In the genomic region with DNA sequence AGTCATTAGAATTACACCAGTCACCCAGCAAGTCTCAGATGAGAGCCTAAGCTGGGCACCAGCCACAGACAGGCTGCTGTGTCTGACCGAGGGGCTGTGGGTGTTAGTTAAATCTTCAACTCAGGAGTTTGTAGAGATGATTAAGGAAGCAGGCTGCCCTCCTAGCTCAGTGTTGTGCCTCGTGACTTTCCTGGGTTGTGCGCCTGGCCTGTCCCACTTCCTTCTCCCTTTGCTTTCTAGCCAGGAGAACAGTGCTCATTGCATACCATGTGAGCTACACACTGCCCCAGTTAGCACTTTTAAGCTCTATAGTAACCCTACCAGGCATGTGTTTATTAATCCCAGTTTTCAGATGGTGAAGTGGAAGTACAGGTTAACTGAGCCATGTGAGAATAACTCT, we compare ENCODE assay signal across 22 mouse cellular contexts. TPM values are rescaled to one million over a fixed set of nuclear protein-coding genes. Genes with fewer than 3 reads are reported as not detected.
A peak's percentile ranks its signal among the peaks of the same experiment; 100 is the strongest.
DNase-seq lines count a peak whose midpoint lies in the region; ATAC-seq and TF ChIP-seq lines count a peak whose summit lies in the region.
"Had no signal": no experiment of that assay in that cellular context is flagged by ENCODE, and none has a peak within 500 bp of the region (broad histone marks: within the 10 kb centered on the region; RNA-seq: fewer than 3 reads in every experiment).

No protein-coding gene starts in this region.

- no peak overlapping the region for H3K4me2 ChIP-seq in liver, embryonic 12.5 days
- no peak overlapping the region for H3K4me2 ChIP-seq in lung, postnatal 0 days (replicated peaks; ENCODE audit: low read depth, low read length)
- H3K4me2 ChIP-seq: embryonic facial prominence, embryonic 13.5 days; forebrain, embryonic 12.5 days; heart, embryonic 12.5 days; hindbrain, embryonic 15.5 days had no signal

- no peak for TF ChIP-seq POLR2A in liver, adult 2 months (IDR thresholded peaks at IDR 0.05; ENCODE audit: extremely low read depth, insufficient read depth, low read length)

- no peaks in the 10 kb centered on the region for H3K27me3 ChIP-seq in liver, adult 2 months (ENCODE audit: control insufficient read depth, insufficient read depth, low read length)
- H3K27me3 ChIP-seq in liver, embryonic 12.5 days (replicated peaks) = peaks cover 6% of the 10 kb centered on the region; the same call in 1 of the 2 replicates
- H3K27me3 ChIP-seq in lung, postnatal 0 days (replicated peaks; ENCODE audit: insufficient read depth, low read length) = no peaks in the 10 kb centered on the region
- H3K27me3 ChIP-seq: embryonic facial prominence, embryonic 13.5 days; forebrain, embryonic 12.5 days; heart, embryonic 12.5 days; hindbrain, embryonic 15.5 days had no signal

- intact Hi-C loops in heart, postnatal 36 days (cut with DNase I) = no loop called here

- no peaks in the 10 kb centered on the region for H3K79me2 ChIP-seq in liver, adult 2 months (ENCODE audit: control insufficient read depth, insufficient read depth, low read length)
- no peaks in the 10 kb centered on the region for H3K79me2 ChIP-seq in macrophage (ENCODE audit: inconsistent target)

- no peaks in the 10 kb centered on the region for H3K9me3 ChIP-seq in liver, embryonic 12.5 days (replicated peaks)
- H3K9me3 ChIP-seq in lung, postnatal 0 days (ENCODE audit: low read length) = no peaks in the 10 kb centered on the region
- H3K9me3 ChIP-seq: embryonic facial prominence, embryonic 13.5 days; forebrain, embryonic 12.5 days; heart, embryonic 12.5 days; hindbrain, embryonic 15.5 days had no signal

- 89% methylated on average over 3 of the region's 3 CpGs for WGBS in liver, adult 2 months
- WGBS in liver, embryonic 12.5 days (ENCODE audit: insufficient replicate concordance) = 45% methylated on average over 3 of the region's 3 CpGs
- WGBS in lung, postnatal 0 days = 67% methylated on average over 3 of the region's 3 CpGs
- WGBS in macrophage (ENCODE audit: missing documents) = 16% methylated on average over 3 of the region's 3 CpGs

- no peak overlapping the region for H3K4me3 ChIP-seq in liver, adult 2 months (ENCODE audit: insufficient read depth, low read depth, low read length)
- no peak overlapping the region for H3K4me3 ChIP-seq in liver, embryonic 12.5 days
- no peak overlapping the region for H3K4me3 ChIP-seq in lung, postnatal 0 days (ENCODE audit: low read depth, low read length)
- no peak overlapping the region for H3K4me3 ChIP-seq in macrophage (ENCODE audit: inconsistent target)
- H3K4me3 ChIP-seq: embryonic facial prominence, embryonic 13.5 days; forebrain, embryonic 12.5 days; heart, adult 2 months; heart, embryonic 12.5 days; hindbrain, embryonic 15.5 days had no signal

- H3K4me1 ChIP-seq in liver, adult 2 months (ENCODE audit: control insufficient read depth, insufficient read depth, low read length) = no peaks in the 10 kb centered on the region
- H3K4me1 ChIP-seq in liver, embryonic 12.5 days = no peaks in the 10 kb centered on the region
- H3K4me1 ChIP-seq in lung, postnatal 0 days (ENCODE audit: insufficient read depth, low read depth, low read length) = no peaks in the 10 kb centered on the region; the same call in 1 of the 2 replicates
- H3K4me1 ChIP-seq: embryonic facial prominence, embryonic 13.5 days; forebrain, embryonic 12.5 days; heart, embryonic 12.5 days; hindbrain, embryonic 15.5 days had no signal

- no peaks in the 10 kb centered on the region for H3K36me3 ChIP-seq in liver, adult 2 months (ENCODE audit: control insufficient read depth, insufficient read depth, low read length)
- no peaks in the 10 kb centered on the region for H3K36me3 ChIP-seq in liver, embryonic 12.5 days
- H3K36me3 ChIP-seq in lung, postnatal 0 days (ENCODE audit: insufficient read depth, low read length) = no peaks in the 10 kb centered on the region
- H3K36me3 ChIP-seq in macrophage (ENCODE audit: inconsistent target) = no peaks in the 10 kb centered on the region
- H3K36me3 ChIP-seq: embryonic facial prominence, embryonic 13.5 days; forebrain, embryonic 12.5 days; heart, embryonic 12.5 days; hindbrain, embryonic 15.5 days had no signal

- ATAC-seq in liver, embryonic 12.5 days = no peak
- ATAC-seq in lung, postnatal 0 days = 0 out of 2 replicates have a peak, but pooled peaks have one; percentile 12
- ATAC-seq in common myeloid progenitor, adult 5-6 weeks (replicated peaks; ENCODE audit: low read depth, poor library complexity, severe bottlenecking) = 0 out of 2 replicates have a peak, but pooled peaks have one; percentile 15
- ATAC-seq: forebrain, postnatal 0 days had no signal

- H3K27ac ChIP-seq in liver, adult 2 months (replicated peaks; ENCODE audit: insufficient read depth, low read depth, low read length) = no peak overlapping the region
- no peak overlapping the region for H3K27ac ChIP-seq in liver, embryonic 12.5 days
- H3K27ac ChIP-seq in lung, postnatal 0 days (ENCODE audit: low read length) = no peak overlapping the region
- H3K27ac ChIP-seq in macrophage = peak overlapping the region; percentile 92
- H3K27ac ChIP-seq: embryonic facial prominence, embryonic 13.5 days; forebrain, embryonic 12.5 days; heart, adult 2 months; hindbrain, embryonic 15.5 days had no signal

- peak; percentile 39 for DNase-seq in liver, adult 2 months (ENCODE audit: extremely low read depth, low read depth, low spot score)
- no peak for DNase-seq in lung, postnatal 0 days (ENCODE audit: low spot score)
- DNase-seq in lung, postnatal 25 days (ENCODE audit: low spot score) = no peak
- no peak for DNase-seq in heart, postnatal 36 days
- DNase-seq: adrenal gland, adult 2 months; adrenal gland, postnatal 25 days; cerebellum, adult 11-12 months; cerebellum, adult 9-10 months; cerebellum, postnatal 25 days; forebrain, postnatal 0 days; gastrocnemius, postnatal 36 days; heart, adult 2 months had no signal

- no peak for TF ChIP-seq EP300 in lung, postnatal 0 days (IDR thresholded peaks at IDR 0.05)

- no peak for TF ChIP-seq CTCF in liver, adult 2 months (IDR thresholded peaks at IDR 0.05; ENCODE audit: low read depth, low read length)
- TF ChIP-seq CTCF in lung, postnatal 0 days (IDR thresholded peaks at IDR 0.05) = no peak

- no peak overlapping the region for H3K9ac ChIP-seq in liver, adult 2 months (ENCODE audit: low read depth, low read length)
- no peak overlapping the region for H3K9ac ChIP-seq in liver, embryonic 12.5 days
- H3K9ac ChIP-seq in lung, postnatal 0 days (replicated peaks; ENCODE audit: low read depth) = no peak overlapping the region
- H3K9ac ChIP-seq: embryonic facial prominence, embryonic 13.5 days; forebrain, embryonic 12.5 days; forebrain, postnatal 0 days; heart, embryonic 12.5 days; hindbrain, embryonic 15.5 days had no signal

RNA-seq across cellular contexts. Expression of a gene that starts 4.3 kb away (rescaled TPM):
- not detected in 2 replicates for total RNA-seq in liver, adult 2 months (2014; rRNA removed)
- polyA plus RNA-seq in liver, adult 2 months (2012; rRNA removed) = not detected in 2 replicates
- polyA plus RNA-seq in liver, embryonic 12.5 days (2016; fragmentation: Nextera tagmentation; extraction: Ambion mirVana) = 0.13 and 0.16 TPM in 2 replicates
- polyA plus RNA-seq in lung, postnatal 0 days (2015; fragmentation: Nextera tagmentation; extraction: Ambion mirVana) = 2.2 and 2.4 TPM in 2 replicates
- not detected in 2 replicates for total RNA-seq in common myeloid progenitor, adult 5-6 weeks (2017)
- total RNA-seq in macrophage (2018; cell fraction: chromatin; rRNA removed) = 1 to 10 TPM in 4 of 26 experiments, under 1 TPM in 14, not detected in 8; 0.21 to 2.2 (median 0.64) TPM
- total RNA-seq in macrophage (2018; cell fraction: cytosol; rRNA removed) = under 1 TPM in 16 of 26 experiments, not detected in 10; 0.03 to 0.37 (median 0.11) TPM
- 1 to 10 TPM in 2 of 26 experiments, under 1 TPM in 12, not detected in 12; 0.11 to 1.1 (median 0.50) TPM for total RNA-seq in macrophage (2018; cell fraction: nucleus; rRNA removed)
- 0.16 TPM in 1 of 3 replicates, not detected in the others for polyA plus RNA-seq in macrophage (2018)
- total RNA-seq in heart, postnatal 36 days (2021) = not detected
- total RNA-seq: adrenal gland, adult 2 months; adrenal gland, postnatal 25 days; forebrain, postnatal 0 days; gastrocnemius, adult 8-10 months; gastrocnemius, postnatal 36 days; heart, adult 2 months; heart, postnatal 25 days had no signal
- polyA plus RNA-seq: adrenal gland, adult 2 months; brain, embryonic 14.5 days had no signal

RNA-seq across cellular contexts. Expression of a gene that starts 40.6 kb away (rescaled TPM):
- 4.0 and 7.1 TPM in 2 replicates for total RNA-seq in liver, adult 2 months (2014; rRNA removed)
- 13.6 and 15.5 TPM in 2 replicates for polyA plus RNA-seq in liver, adult 2 months (2012; rRNA removed)
- 14.7 and 16.8 TPM in 2 replicates for polyA plus RNA-seq in liver, embryonic 12.5 days (2016; fragmentation: Nextera tagmentation; extraction: Ambion mirVana)
- 33.7 and 39.5 TPM in 2 replicates for polyA plus RNA-seq in lung, postnatal 0 days (2015; fragmentation: Nextera tagmentation; extraction: Ambion mirVana)
- 19.6 and 25.8 TPM in 2 replicates for total RNA-seq in common myeloid progenitor, adult 5-6 weeks (2017)
- 100 to 1,000 TPM in 2 of 26 experiments, 10 to 100 TPM in 23, 1 to 10 TPM in 1; 3.7 to 120 (median 34.7) TPM for total RNA-seq in macrophage (2018; cell fraction: chromatin; rRNA removed)
- 100 to 1,000 TPM in 5 of 26 experiments, 10 to 100 TPM in 21; 45.7 to 109 (median 70.5) TPM for total RNA-seq in macrophage (2018; cell fraction: cytosol; rRNA removed)
- 100 to 1,000 TPM in 2 of 26 experiments, 10 to 100 TPM in 24; 10.2 to 113 (median 35.9) TPM for total RNA-seq in macrophage (2018; cell fraction: nucleus; rRNA removed)
- polyA plus RNA-seq in macrophage (2018) = 64.4 to 75.7 TPM (median 71.8 TPM) in 3 replicates
- total RNA-seq in heart, postnatal 36 days (2021) = 10 to 100 TPM; 20.0 to 21.6 TPM

RNA-seq across cellular contexts. Expression of a gene that starts 46.5 kb away (rescaled TPM):
- 28.2 and 42.8 TPM in 2 replicates for total RNA-seq in liver, adult 2 months (2014; rRNA removed)
- 59.0 and 71.0 TPM in 2 replicates for polyA plus RNA-seq in liver, adult 2 months (2012; rRNA removed)
- polyA plus RNA-seq in liver, embryonic 12.5 days (2016; fragmentation: Nextera tagmentation; extraction: Ambion mirVana) = 29.8 and 31.1 TPM in 2 replicates
- 75.6 and 76.7 TPM in 2 replicates for polyA plus RNA-seq in lung, postnatal 0 days (2015; fragmentation: Nextera tagmentation; extraction: Ambion mirVana)
- total RNA-seq in common myeloid progenitor, adult 5-6 weeks (2017) = 11.2 and 13.5 TPM in 2 replicates
- 100 to 1,000 TPM in 22 of 26 experiments, 10 to 100 TPM in 4; 72.2 to 417 (median 122) TPM for total RNA-seq in macrophage (2018; cell fraction: chromatin; rRNA removed)
- 100 to 1,000 TPM in 2 of 26 experiments, 10 to 100 TPM in 24; 76.5 to 108 (median 88.0) TPM for total RNA-seq in macrophage (2018; cell fraction: cytosol; rRNA removed)
- total RNA-seq in macrophage (2018; cell fraction: nucleus; rRNA removed) = 100 to 1,000 TPM in 6 of 26 experiments, 10 to 100 TPM in 20; 55.3 to 179 (median 81.7) TPM
- 62.2 to 84.4 TPM (median 68.4 TPM) in 3 replicates for polyA plus RNA-seq in macrophage (2018)
- total RNA-seq in heart, postnatal 36 days (2021) = 100 to 1,000 TPM; 154 to 155 TPM

RNA-seq across cellular contexts. Expression of a gene that starts 49.5 kb away (rescaled TPM):
- 46.2 and 47.4 TPM in 2 replicates for total RNA-seq in liver, adult 2 months (2014; rRNA removed)
- polyA plus RNA-seq in liver, adult 2 months (2012; rRNA removed) = 101 and 116 TPM in 2 replicates
- 24.9 and 25.7 TPM in 2 replicates for polyA plus RNA-seq in liver, embryonic 12.5 days (2016; fragmentation: Nextera tagmentation; extraction: Ambion mirVana)
- 57.5 and 68.2 TPM in 2 replicates for polyA plus RNA-seq in lung, postnatal 0 days (2015; fragmentation: Nextera tagmentation; extraction: Ambion mirVana)
- total RNA-seq in common myeloid progenitor, adult 5-6 weeks (2017) = 16.2 and 17.2 TPM in 2 replicates
- 100 to 1,000 TPM in 14 of 26 experiments, 10 to 100 TPM in 12; 64.1 to 256 (median 104) TPM for total RNA-seq in macrophage (2018; cell fraction: chromatin; rRNA removed)
- 10 to 100 TPM in 25 of 26 experiments, 1 to 10 TPM in 1; 9.5 to 31.8 (median 13.9) TPM for total RNA-seq in macrophage (2018; cell fraction: cytosol; rRNA removed)
- 100 to 1,000 TPM in 8 of 26 experiments, 10 to 100 TPM in 18; 35.5 to 169 (median 66.1) TPM for total RNA-seq in macrophage (2018; cell fraction: nucleus; rRNA removed)
- 15.0 to 29.2 TPM (median 20.4 TPM) in 3 replicates for polyA plus RNA-seq in macrophage (2018)
- total RNA-seq in heart, postnatal 36 days (2021) = 10 to 100 TPM; 59.0 to 66.1 TPM
